Mouse (Mus musculus) cerebellum, postnatal 14 days (tissue): ENCODE data around the gene Olfr1417.
"Not testable (repeated sequence)": the region's sequence is repeated elsewhere in the genome, so short reads cannot be mapped to it uniquely, and the experiment has no call there.

Experiments used
- DNase-seq, 2 experiments: peaks; one replicate each; pipeline ENCODE4 v3.0.0; 2021; ENCODE audit warnings: mixed read lengths in 2 of 2

The Olfr1417 gene

GRCm38 (mm10) chr19:11839119-11839518, at the start of gene Olfr1417:
Gene Olfr1417 (minus strand): TSS chr19:11839219.
- no peak for DNase-seq

- no peak for DNase-seq
Measured at GRCm38 (mm10) chr19:11886265-11886664, 47.2 kb upstream of the Olfr1417 start, which contains the start of gene Olfr1420. Gene Olfr1420 (plus strand): TSS chr19:11886565.

DNA sequence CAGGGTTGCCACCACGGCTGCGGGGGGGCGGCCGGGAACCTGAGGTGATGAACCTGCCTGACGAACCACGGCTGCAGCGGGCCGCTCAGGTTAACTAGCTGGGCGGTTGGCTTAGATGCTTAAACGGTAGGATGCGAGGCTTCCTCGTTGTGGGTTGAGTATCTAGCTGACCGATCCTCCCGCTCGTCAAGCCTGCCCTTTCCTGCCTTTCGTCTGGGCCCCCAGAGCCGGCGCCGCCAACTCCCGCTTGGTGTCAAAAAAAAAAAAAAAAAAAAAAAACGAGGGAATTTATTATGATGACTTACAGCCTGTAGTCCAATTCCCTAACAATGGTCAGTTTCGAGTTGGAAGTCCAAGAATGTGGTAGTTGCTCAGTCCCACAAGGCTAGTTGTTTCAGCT, 39.4 kb upstream of the Olfr1417 start:
- DNase-seq: not testable (repeated sequence)

- no peak for DNase-seq
Measured at GRCm38 (mm10) chr19:11875006-11875405, 36.0 kb upstream of the Olfr1417 start, which contains the start of gene Olfr1419. Gene Olfr1419 (minus strand): TSS chr19:11875106.

- no peak for DNase-seq
Measured at GRCm38 (mm10) chr19:11867837-11868236, 28.8 kb upstream of the Olfr1417 start.

DNA sequence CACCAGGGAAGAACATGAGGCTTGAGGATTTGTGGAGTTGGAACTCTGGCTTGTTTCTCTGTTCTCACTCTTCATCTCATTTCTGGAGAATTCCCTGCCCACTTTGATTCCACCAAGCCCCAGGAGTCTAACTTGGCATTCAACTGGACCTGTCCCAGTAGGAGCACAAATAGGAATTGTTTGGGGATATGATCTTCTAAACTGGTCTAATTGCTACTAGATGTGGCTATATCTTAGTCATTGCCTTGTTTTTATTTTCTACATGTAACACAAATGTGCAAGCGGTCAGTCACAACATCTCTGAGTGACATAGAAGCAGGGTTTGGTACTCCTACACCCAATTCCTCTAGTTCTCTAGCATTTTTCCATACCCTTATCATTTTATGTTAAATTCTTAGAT, 21.9 kb upstream of the Olfr1417 start, which contains the start of gene Olfr1418:
Gene Olfr1418 (minus strand): TSS at position 101 of the 400 bp plus-strand sequence.
- no peak for DNase-seq

GRCm38 (mm10) chr19:11856506-11856905, 17.5 kb upstream of the Olfr1417 start:
- no peak for DNase-seq

- DNase-seq: no peak
Measured at GRCm38 (mm10) chr19:11854821-11855220, 15.8 kb upstream of the Olfr1417 start.

- DNase-seq: no peak
Measured at GRCm38 (mm10) chr19:11852652-11853051, 13.6 kb upstream of the Olfr1417 start.

- peak in 1 of 2 experiments; percentile 2 for DNase-seq
Measured at GRCm38 (mm10) chr19:11846333-11846732, 7.3 kb upstream of the Olfr1417 start.

GRCm38 (mm10) chr19:11823346-11824065, 15.5 kb downstream of the Olfr1417 start:
- DNase-seq: no peak

- DNase-seq: peak; percentile 10 to 30
Measured at GRCm38 (mm10) chr19:11820211-11820610, 18.8 kb downstream of the Olfr1417 start.

DNA sequence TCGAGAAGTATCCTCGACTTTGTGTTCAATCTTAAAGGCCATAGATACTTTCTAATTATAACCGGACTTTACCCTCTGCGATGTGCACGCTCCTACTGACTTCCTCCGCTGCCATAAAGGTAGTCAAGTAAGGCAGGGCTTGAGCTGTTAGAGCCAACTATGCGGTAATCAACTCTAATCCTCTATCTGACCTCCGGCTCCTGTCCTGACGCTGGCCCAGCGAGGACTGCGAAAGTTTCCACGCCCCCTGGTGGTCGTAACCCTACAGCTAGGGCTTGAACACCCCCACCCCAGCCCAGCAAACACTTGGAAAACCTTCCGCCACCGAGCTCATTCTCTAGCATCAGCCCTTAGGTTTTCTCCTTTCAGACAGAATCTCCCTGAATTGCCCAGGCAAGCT, 19.2 kb downstream of the Olfr1417 start:
- DNase-seq: peak; percentile 86 to 91

GRCm38 (mm10) chr19:11819143-11819700, 19.8 kb downstream of the Olfr1417 start, which contains the start of gene Stx3:
Gene Stx3 (minus strand): TSS chr19:11819403.
- DNase-seq: peak in 1 of 2 experiments; percentile 33

- peak; percentile 75 to 82 for DNase-seq
Measured at GRCm38 (mm10) chr19:11818199-11819142, 20.5 kb downstream of the Olfr1417 start.

GRCm38 (mm10) chr19:11817586-11817985, 21.4 kb downstream of the Olfr1417 start:
- peak in 1 of 2 experiments; percentile 3 for DNase-seq

- no peak for DNase-seq
Measured at GRCm38 (mm10) chr19:11816706-11817105, 22.3 kb downstream of the Olfr1417 start.

- DNase-seq: no peak
Measured at GRCm38 (mm10) chr19:11814742-11815333, 24.2 kb downstream of the Olfr1417 start.

DNA sequence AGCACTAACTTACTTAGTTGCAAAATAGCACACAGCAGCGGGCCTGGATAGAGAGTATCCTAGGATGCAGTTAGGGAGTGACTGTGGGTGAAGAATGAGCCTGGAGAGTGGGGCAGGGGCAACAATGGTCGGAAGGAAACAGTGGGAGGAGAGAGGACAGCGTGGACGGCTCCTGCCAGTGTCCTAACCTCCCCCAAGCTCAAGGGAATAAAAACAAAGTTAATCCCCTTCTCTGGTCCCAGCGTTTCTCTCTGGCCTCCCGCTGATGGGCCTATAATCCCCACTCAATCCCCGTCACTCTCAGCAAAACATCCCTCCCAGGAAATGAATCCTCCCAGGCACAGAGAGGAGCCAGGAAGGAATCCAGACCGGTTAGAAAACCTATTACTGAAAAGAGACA, 25.4 kb downstream of the Olfr1417 start:
- DNase-seq: no peak

- no peak for DNase-seq
Measured at GRCm38 (mm10) chr19:11813136-11813535, 25.9 kb downstream of the Olfr1417 start.

GRCm38 (mm10) chr19:11811688-11812365, 27.2 kb downstream of the Olfr1417 start:
- no peak for DNase-seq

GRCm38 (mm10) chr19:11810856-11811255, 28.2 kb downstream of the Olfr1417 start:
- DNase-seq: no peak
